Mouse (Mus musculus): ENCODE results near the gene Arhgap23. TPM values are rescaled to one million over a fixed set of nuclear protein-coding genes. Genes with fewer than 3 reads are reported as not detected.

Gene Arhgap23
- polyA plus RNA-seq, 1 experiment from 2014 or later, result 6.4 TPM

- Histone ChIP-seq H3K27ac (ENCODE audit: low read length) (no peak overlapping the region), H3K4me2 (replicated peaks; ENCODE audit: low read depth, low read length) (no peak overlapping the region), H3K36me3 (ENCODE audit: control insufficient read depth, insufficient read depth, low read length) (peaks cover 19% of the 10 kb centered on the region), H3K9me3 (ENCODE audit: control insufficient read depth, low read depth, low read length) (no peaks in the 10 kb centered on the region), H3K4me3 (ENCODE audit: low read depth, low read length) (no peak overlapping the region), H3K4me1 (ENCODE audit: control insufficient read depth, insufficient read depth, low read length) (0 out of 2 replicates have a peak, but pooled peaks cover 9% of the 10 kb centered on the region), H3K27me3 (ENCODE audit: control insufficient read depth, insufficient read depth, low read length) (peaks cover 25% of the 10 kb centered on the region; the same call in 1 of the 2 replicates), H3K9ac (replicated peaks; ENCODE audit: low read depth, low read length) (no peak overlapping the region)
- WGBS, result 43% methylated on average over 9 of the region's 9 CpGs
- ATAC-seq (ENCODE audit: insufficient number of reproducible peaks, insufficient read depth, low FRiP score, low read depth), result peak; percentile 39; the same call in 1 of the 2 replicates
These were observed 87.0 kb downstream of the Arhgap23 start for GRCm38 (mm10) chr11:97502383-97502782.

- H3K9ac ChIP-seq (replicated peaks; ENCODE audit: low read depth, low read length), result no peak overlapping the region
- WGBS, result 82% methylated on average over 4 of the region's 4 CpGs
- H3K4me3 ChIP-seq (ENCODE audit: low read depth, low read length), result no peak overlapping the region
- no peak overlapping the region for H3K4me2 ChIP-seq (replicated peaks; ENCODE audit: low read depth, low read length)
- no peak overlapping the region for H3K27ac ChIP-seq (ENCODE audit: low read length)
- H3K36me3 ChIP-seq (ENCODE audit: control insufficient read depth, insufficient read depth, low read length), result peaks cover 14% of the 10 kb centered on the region
- no peaks in the 10 kb centered on the region for H3K9me3 ChIP-seq (ENCODE audit: control insufficient read depth, low read depth, low read length)
- no peak for ATAC-seq (ENCODE audit: insufficient number of reproducible peaks, insufficient read depth, low FRiP score, low read depth)
- 0 out of 2 replicates have a peak, but pooled peaks cover 9% of the 10 kb centered on the region for H3K4me1 ChIP-seq (ENCODE audit: control insufficient read depth, insufficient read depth, low read length)
- H3K27me3 ChIP-seq (ENCODE audit: control insufficient read depth, insufficient read depth, low read length), result peaks cover 25% of the 10 kb centered on the region; the same call in 1 of the 2 replicates
These were observed 87.5 kb downstream of the Arhgap23 start for GRCm38 (mm10) chr11:97502846-97503245.

- Histone ChIP-seq H3K27ac (ENCODE audit: low read length) (no peak overlapping the region), H3K27me3 (ENCODE audit: control insufficient read depth, insufficient read depth, low read length) (0 out of 2 replicates have a peak, but pooled peaks cover 5% of the 10 kb centered on the region), H3K4me1 (ENCODE audit: control insufficient read depth, insufficient read depth, low read length) (no peaks in the 10 kb centered on the region), H3K9ac (replicated peaks; ENCODE audit: low read depth, low read length) (no peak overlapping the region), H3K9me3 (ENCODE audit: control insufficient read depth, low read depth, low read length) (no peaks in the 10 kb centered on the region), H3K36me3 (ENCODE audit: control insufficient read depth, insufficient read depth, low read length) (peaks cover 6% of the 10 kb centered on the region), H3K4me3 (ENCODE audit: low read depth, low read length) (no peak overlapping the region), H3K4me2 (replicated peaks; ENCODE audit: low read depth, low read length) (no peak overlapping the region)
- 66% methylated on average over 4 of the region's 4 CpGs for WGBS
- ATAC-seq (ENCODE audit: insufficient number of reproducible peaks, insufficient read depth, low FRiP score, low read depth), result no peak
These were observed 90.5 kb downstream of the Arhgap23 start for GRCm38 (mm10) chr11:97505784-97506183.

- Histone ChIP-seq H3K36me3 (ENCODE audit: control insufficient read depth, insufficient read depth, low read length) (peaks cover 1% of the 10 kb centered on the region; the same call in 1 of the 2 replicates), H3K4me1 (ENCODE audit: control insufficient read depth, insufficient read depth, low read length) (no peaks in the 10 kb centered on the region), H3K9me3 (ENCODE audit: control insufficient read depth, low read depth, low read length) (no peaks in the 10 kb centered on the region), H3K4me2 (replicated peaks; ENCODE audit: low read depth, low read length) (no peak overlapping the region), H3K9ac (replicated peaks; ENCODE audit: low read depth, low read length) (no peak overlapping the region), H3K4me3 (ENCODE audit: low read depth, low read length) (no peak overlapping the region), H3K27ac (ENCODE audit: low read length) (no peak overlapping the region), H3K27me3 (ENCODE audit: control insufficient read depth, insufficient read depth, low read length) (no peaks in the 10 kb centered on the region)
- 57% methylated on average over 8 of the region's 8 CpGs for WGBS
- ATAC-seq (ENCODE audit: insufficient number of reproducible peaks, insufficient read depth, low FRiP score, low read depth), result no peak
These were observed 91.0 kb downstream of the Arhgap23 start for GRCm38 (mm10) chr11:97506331-97506730.

- Histone ChIP-seq H3K36me3 (ENCODE audit: control insufficient read depth, insufficient read depth, low read length) (no peaks in the 10 kb centered on the region), H3K4me3 (ENCODE audit: low read depth, low read length) (no peak overlapping the region), H3K9ac (replicated peaks; ENCODE audit: low read depth, low read length) (no peak overlapping the region), H3K9me3 (ENCODE audit: control insufficient read depth, low read depth, low read length) (no peaks in the 10 kb centered on the region), H3K27me3 (ENCODE audit: control insufficient read depth, insufficient read depth, low read length) (no peaks in the 10 kb centered on the region), H3K4me1 (ENCODE audit: control insufficient read depth, insufficient read depth, low read length) (no peaks in the 10 kb centered on the region), H3K27ac (ENCODE audit: low read length) (no peak overlapping the region), H3K4me2 (replicated peaks; ENCODE audit: low read depth, low read length) (no peak overlapping the region)
- WGBS, result 82% methylated on average over 3 of the region's 3 CpGs
- ATAC-seq (ENCODE audit: insufficient number of reproducible peaks, insufficient read depth, low FRiP score, low read depth), result no peak
These were observed 92.9 kb downstream of the Arhgap23 start for GRCm38 (mm10) chr11:97508198-97508597.

GRCm38 (mm10) chr11:97509058-97509457, 93.7 kb downstream of the Arhgap23 start:
- H3K4me1 ChIP-seq (ENCODE audit: control insufficient read depth, insufficient read depth, low read length), result no peaks in the 10 kb centered on the region

GRCm38 (mm10) chr11:97509715-97510485, 94.6 kb downstream of the Arhgap23 start:
- no peaks in the 10 kb centered on the region for H3K36me3 ChIP-seq (ENCODE audit: control insufficient read depth, insufficient read depth, low read length)
- no peak overlapping the region for H3K4me2 ChIP-seq (replicated peaks; ENCODE audit: low read depth, low read length)
- H3K9ac ChIP-seq (replicated peaks; ENCODE audit: low read depth, low read length), result no peak overlapping the region
- no peaks in the 10 kb centered on the region for H3K27me3 ChIP-seq (ENCODE audit: control insufficient read depth, insufficient read depth, low read length)
- H3K27ac ChIP-seq (ENCODE audit: low read length), result no peak overlapping the region
- H3K4me3 ChIP-seq (ENCODE audit: low read depth, low read length), result no peak overlapping the region
- H3K4me1 ChIP-seq (ENCODE audit: control insufficient read depth, insufficient read depth, low read length), result no peaks in the 10 kb centered on the region
- no peak for ATAC-seq (ENCODE audit: insufficient number of reproducible peaks, insufficient read depth, low FRiP score, low read depth)
- WGBS, result 58% methylated on average over 24 of the region's 24 CpGs
- no peaks in the 10 kb centered on the region for H3K9me3 ChIP-seq (ENCODE audit: control insufficient read depth, low read depth, low read length)

More at GRCm38 (mm10) chr11:97509058-97509457, 93.7 kb downstream of the Arhgap23 start:
- Histone ChIP-seq H3K9me3 (ENCODE audit: control insufficient read depth, low read depth, low read length) (no peaks in the 10 kb centered on the region), H3K4me3 (ENCODE audit: low read depth, low read length) (no peak overlapping the region), H3K36me3 (ENCODE audit: control insufficient read depth, insufficient read depth, low read length) (no peaks in the 10 kb centered on the region), H3K27me3 (ENCODE audit: control insufficient read depth, insufficient read depth, low read length) (no peaks in the 10 kb centered on the region), H3K4me2 (replicated peaks; ENCODE audit: low read depth, low read length) (no peak overlapping the region), H3K27ac (ENCODE audit: low read length) (no peak overlapping the region), H3K9ac (replicated peaks; ENCODE audit: low read depth, low read length) (no peak overlapping the region)
- 36% methylated on average over 5 of the region's 5 CpGs for WGBS
- no peak for ATAC-seq (ENCODE audit: insufficient number of reproducible peaks, insufficient read depth, low FRiP score, low read depth)

- H3K27me3 ChIP-seq (ENCODE audit: control insufficient read depth, insufficient read depth, low read length), result no peaks in the 10 kb centered on the region
- H3K27ac ChIP-seq (ENCODE audit: low read length), result no peak overlapping the region
- 41% methylated on average over 10 of the region's 10 CpGs for WGBS
- no peak overlapping the region for H3K4me2 ChIP-seq (replicated peaks; ENCODE audit: low read depth, low read length)
- ATAC-seq (ENCODE audit: insufficient number of reproducible peaks, insufficient read depth, low FRiP score, low read depth), result no peak
- no peaks in the 10 kb centered on the region for H3K36me3 ChIP-seq (ENCODE audit: control insufficient read depth, insufficient read depth, low read length)
- no peak overlapping the region for H3K4me3 ChIP-seq (ENCODE audit: low read depth, low read length)
- H3K9me3 ChIP-seq (ENCODE audit: control insufficient read depth, low read depth, low read length), result no peaks in the 10 kb centered on the region
- no peaks in the 10 kb centered on the region for H3K4me1 ChIP-seq (ENCODE audit: control insufficient read depth, insufficient read depth, low read length)
- no peak overlapping the region for H3K9ac ChIP-seq (replicated peaks; ENCODE audit: low read depth, low read length)
These were observed 95.8 kb downstream of the Arhgap23 start for GRCm38 (mm10) chr11:97510966-97511660.

All from stomach, embryonic 14.5 days (tissue).